Mouse (Mus musculus): ENCODE data around the gene Adat1. TPM values are rescaled to one million over a fixed set of nuclear protein-coding genes. Genes with fewer than 3 reads are reported as not detected.

Gene Adat1
- polyA plus RNA-seq, 1 experiment from 2014 or later = 6.2 TPM

DNA sequence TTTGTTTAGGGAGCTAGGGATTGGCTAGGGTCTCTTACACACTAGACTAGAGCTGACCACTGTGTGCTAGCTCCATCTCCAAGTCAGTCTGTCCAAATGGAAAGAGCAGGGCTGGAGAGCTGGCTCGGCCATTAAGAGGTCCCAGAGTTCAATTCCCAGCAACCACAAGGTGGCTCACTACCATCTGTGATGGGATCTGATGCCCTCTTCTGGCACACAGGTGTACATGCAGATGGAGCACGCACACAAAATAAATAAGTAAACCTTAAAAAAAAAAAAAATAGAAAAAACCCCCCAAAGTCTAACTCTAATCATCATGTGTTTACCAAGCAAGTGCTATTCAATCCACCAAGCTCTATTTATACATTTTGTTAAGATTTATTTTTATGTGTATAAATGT lies 72.4 kb downstream of the Adat1 start:
- Histone ChIP-seq H3K4me2 (no peak overlapping the region), H3K27ac (replicated peaks) (no peak overlapping the region), H3K9me3 (no peaks in the 10 kb centered on the region), H3K27me3 (replicated peaks) (no peaks in the 10 kb centered on the region), H3K36me3 (no peaks in the 10 kb centered on the region; the same call in 1 of the 2 replicates), H3K4me1 (peaks cover under 1% of the 10 kb centered on the region), H3K4me3 (no peak overlapping the region), H3K9ac (no peak overlapping the region)
- WGBS = 75% methylated on average over 2 of the region's 2 CpGs
- no peak for ATAC-seq (ENCODE audit: extremely low read depth, insufficient number of reproducible peaks, low FRiP score, low TSS enrichment)

Other genes with a start within 250 kb of the Adat1 start
- gene Bcar1, start 248.5 kb downstream of the Adat1 start, polyA plus RNA-seq (2015; fragmentation: Nextera tagmentation; extraction: Ambion mirVana) = 40.2 and 43.4 TPM in 2 replicates
- gene Cfdp1, start 138.0 kb downstream of the Adat1 start, polyA plus RNA-seq (2015; fragmentation: Nextera tagmentation; extraction: Ambion mirVana) = 132 and 142 TPM in 2 replicates
- gene Tmem170, start 115.6 kb downstream of the Adat1 start, polyA plus RNA-seq (2015; fragmentation: Nextera tagmentation; extraction: Ambion mirVana) = 3.4 and 3.8 TPM in 2 replicates
- gene Chst5, start 81.9 kb downstream of the Adat1 start, polyA plus RNA-seq (2015; fragmentation: Nextera tagmentation; extraction: Ambion mirVana) = 0.17 and 0.19 TPM in 2 replicates
- 5.0 and 5.4 TPM in 2 replicates for gene Tmem231, start 58.4 kb downstream of the Adat1 start, polyA plus RNA-seq (2015; fragmentation: Nextera tagmentation; extraction: Ambion mirVana)
- 186 and 205 TPM in 2 replicates for gene Gabarapl2, start 51.6 kb downstream of the Adat1 start, polyA plus RNA-seq (2015; fragmentation: Nextera tagmentation; extraction: Ambion mirVana)
- gene Kars, start 19.0 kb upstream of the Adat1 start, polyA plus RNA-seq (2015; fragmentation: Nextera tagmentation; extraction: Ambion mirVana) = 132 and 138 TPM in 2 replicates
- gene Terf2ip, start 19.1 kb upstream of the Adat1 start, polyA plus RNA-seq (2015; fragmentation: Nextera tagmentation; extraction: Ambion mirVana) = 17.2 and 17.4 TPM in 2 replicates
- gene Gm6793, start 22.7 kb upstream of the Adat1 start, polyA plus RNA-seq (2015; fragmentation: Nextera tagmentation; extraction: Ambion mirVana) = 0.13 and 0.37 TPM in 2 replicates